Mouse (Mus musculus): Measurements from ENCODE around the gene Mum1. TPM values are rescaled to one million over a fixed set of nuclear protein-coding genes. Genes with fewer than 3 reads are reported as not detected.

Gene Mum1
- polyA plus RNA-seq (2015; fragmentation: Nextera tagmentation; extraction: Ambion mirVana): 34.0 and 36.9 TPM in 2 replicates

- under 1% methylated on average over 32 of the region's 75 CpGs for WGBS
- Histone ChIP-seq H3K27ac (ENCODE audit: low read length) (peak within 1 kb of the TSS; percentile 78), H3K9me3 (ENCODE audit: low read length) (no peaks in the 10 kb centered on the region), H3K4me3 (ENCODE audit: low read depth, low read length) (peak within 1 kb of the TSS; percentile 56), H3K4me2 (replicated peaks; ENCODE audit: low read depth, low read length) (peak within 1 kb of the TSS; percentile 77), H3K27me3 (replicated peaks; ENCODE audit: insufficient read depth, low read length) (no peaks in the 10 kb centered on the region), H3K4me1 (ENCODE audit: insufficient read depth, low read depth, low read length) (peaks cover 13% of the 10 kb centered on the region), H3K9ac (replicated peaks; ENCODE audit: low read depth) (peak within 1 kb of the TSS; percentile 37), H3K36me3 (ENCODE audit: insufficient read depth, low read length) (peaks cover 10% of the 10 kb centered on the region; the same call in 1 of the 2 replicates)
- peak; percentile 99 for DNase-seq (ENCODE audit: low spot score)
- TF ChIP-seq CTCF (IDR thresholded peaks at IDR 0.05): peak; percentile 80
- TF ChIP-seq EP300 (IDR thresholded peaks at IDR 0.05): no peak
- peak; percentile 99 for ATAC-seq
Measured at GRCm38 (mm10) chr10:80226416-80227165, at the start of gene Mum1. Gene Mum1 (plus strand): TSS chr10:80226434.

GRCm38 (mm10) chr10:80177441-80178279 lies 48.6 kb upstream of the Mum1 start:
- peaks cover 4% of the 10 kb centered on the region; the same call in 1 of the 2 replicates for H3K27me3 ChIP-seq (replicated peaks; ENCODE audit: insufficient read depth, low read length)
- no peak for DNase-seq (ENCODE audit: low spot score)
- no peak overlapping the region for H3K4me3 ChIP-seq (ENCODE audit: low read depth, low read length)
- H3K4me2 ChIP-seq (replicated peaks; ENCODE audit: low read depth, low read length): no peak overlapping the region
- no peak overlapping the region for H3K9ac ChIP-seq (replicated peaks; ENCODE audit: low read depth)
- TF ChIP-seq CTCF (IDR thresholded peaks at IDR 0.05): no peak
- TF ChIP-seq EP300 (IDR thresholded peaks at IDR 0.05): no peak
- no peaks in the 10 kb centered on the region for H3K9me3 ChIP-seq (ENCODE audit: low read length)
- WGBS: 72% methylated on average over 7 of the region's 7 CpGs
- H3K27ac ChIP-seq (ENCODE audit: low read length): no peak overlapping the region
- no peaks in the 10 kb centered on the region for H3K36me3 ChIP-seq (ENCODE audit: insufficient read depth, low read length)
- ATAC-seq: no peak
- H3K4me1 ChIP-seq (ENCODE audit: insufficient read depth, low read depth, low read length): no peaks in the 10 kb centered on the region

GRCm38 (mm10) chr10:80179068-80180051 lies 46.9 kb upstream of the Mum1 start, which contains the start of gene Efna2:
Gene Efna2 (plus strand): TSS chr10:80179482.
- Histone ChIP-seq H3K36me3 (ENCODE audit: insufficient read depth, low read length) (no peaks in the 10 kb centered on the region), H3K27me3 (replicated peaks; ENCODE audit: insufficient read depth, low read length) (peaks cover 4% of the 10 kb centered on the region; the same call in 1 of the 2 replicates), H3K9ac (replicated peaks; ENCODE audit: low read depth) (peak within 1 kb of the TSS; percentile 41; the same call in 1 of the 2 replicates), H3K4me1 (ENCODE audit: insufficient read depth, low read depth, low read length) (no peaks in the 10 kb centered on the region), H3K9me3 (ENCODE audit: low read length) (no peaks in the 10 kb centered on the region), H3K27ac (ENCODE audit: low read length) (no peak within 1 kb of the TSS), H3K4me2 (replicated peaks; ENCODE audit: low read depth, low read length) (peak within 1 kb of the TSS; percentile 73), H3K4me3 (ENCODE audit: low read depth, low read length) (peak within 1 kb of the TSS; percentile 65)
- peak; percentile 63 for DNase-seq (ENCODE audit: low spot score)
- 1% methylated on average over 65 of the region's 106 CpGs for WGBS
- TF ChIP-seq CTCF (IDR thresholded peaks at IDR 0.05) (no peak), EP300 (IDR thresholded peaks at IDR 0.05) (no peak)
- peak; percentile 51 for ATAC-seq

- Histone ChIP-seq H3K9ac (replicated peaks; ENCODE audit: low read depth) (no peak overlapping the region), H3K27ac (ENCODE audit: low read length) (no peak overlapping the region), H3K4me1 (ENCODE audit: insufficient read depth, low read depth, low read length) (no peaks in the 10 kb centered on the region), H3K4me3 (ENCODE audit: low read depth, low read length) (peak overlapping the region; percentile 65), H3K4me2 (replicated peaks; ENCODE audit: low read depth, low read length) (0 out of 2 replicates have a peak overlapping the region, but pooled peaks have one; percentile 8), H3K36me3 (ENCODE audit: insufficient read depth, low read length) (no peaks in the 10 kb centered on the region), H3K27me3 (replicated peaks; ENCODE audit: insufficient read depth, low read length) (peaks cover 4% of the 10 kb centered on the region; the same call in 1 of the 2 replicates), H3K9me3 (ENCODE audit: low read length) (no peaks in the 10 kb centered on the region)
- 41% methylated on average over 6 of the region's 6 CpGs for WGBS
- no peak for ATAC-seq
- DNase-seq (ENCODE audit: low spot score): no peak
- TF ChIP-seq EP300 (IDR thresholded peaks at IDR 0.05) (no peak), CTCF (IDR thresholded peaks at IDR 0.05) (no peak)
Measured at GRCm38 (mm10) chr10:80180288-80180687, 45.9 kb upstream of the Mum1 start.

- H3K4me2 ChIP-seq (replicated peaks; ENCODE audit: low read depth, low read length): no peak overlapping the region
- 39% methylated on average over 5 of the region's 5 CpGs for WGBS
Measured at GRCm38 (mm10) chr10:80180823-80181222, 45.4 kb upstream of the Mum1 start.

More at GRCm38 (mm10) chr10:80180823-80181222, 45.4 kb upstream of the Mum1 start:
- no peak for ATAC-seq
- TF ChIP-seq CTCF (IDR thresholded peaks at IDR 0.05): no peak
- TF ChIP-seq EP300 (IDR thresholded peaks at IDR 0.05): no peak
- H3K4me3 ChIP-seq (ENCODE audit: low read depth, low read length): no peak overlapping the region
- H3K4me1 ChIP-seq (ENCODE audit: insufficient read depth, low read depth, low read length): no peaks in the 10 kb centered on the region
- no peak overlapping the region for H3K9ac ChIP-seq (replicated peaks; ENCODE audit: low read depth)
- H3K27ac ChIP-seq (ENCODE audit: low read length): no peak overlapping the region
- DNase-seq (ENCODE audit: low spot score): no peak
- peaks cover 4% of the 10 kb centered on the region; the same call in 1 of the 2 replicates for H3K27me3 ChIP-seq (replicated peaks; ENCODE audit: insufficient read depth, low read length)
- H3K9me3 ChIP-seq (ENCODE audit: low read length): no peaks in the 10 kb centered on the region
- no peaks in the 10 kb centered on the region for H3K36me3 ChIP-seq (ENCODE audit: insufficient read depth, low read length)
